Mouse (Mus musculus): ENCODE measurements around the gene 1700029F12Rik.

- TF ChIP-seq GATA1 (IDR thresholded peaks at IDR 0.05; ENCODE audit: low read length) (no peak), TAL1 (IDR thresholded peaks at IDR 0.05; ENCODE audit: low read length) (no peak)
Observed at GRCm38 (mm10) chr13:97017711-97018110, 16.5 kb downstream of the 1700029F12Rik start.

Data from erythroblast, embryonic 14.5 days (primary cell).